Mouse (Mus musculus): ENCODE measurements around the gene Ms4a10.

DNA sequence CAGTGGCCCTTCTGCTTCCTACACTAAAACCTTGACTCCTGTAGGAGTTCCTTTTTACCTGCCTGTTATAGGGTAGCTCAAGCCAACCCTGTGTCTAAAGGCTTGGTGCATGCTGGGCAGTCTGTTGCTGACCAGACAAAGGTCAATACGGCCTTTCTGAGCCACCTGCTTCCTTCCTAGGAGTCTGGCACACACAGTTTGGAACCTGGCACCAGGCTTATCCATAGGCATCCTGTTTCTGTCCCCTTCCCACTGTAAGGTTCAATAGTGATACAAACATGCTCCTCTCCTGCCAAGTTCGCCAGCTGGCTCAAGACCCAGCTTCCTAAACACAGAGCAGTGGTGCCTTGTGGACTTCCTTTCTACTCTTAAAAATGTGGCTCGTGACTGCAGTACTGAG is 28.0 kb downstream of the Ms4a10 start:
- TF ChIP-seq CTCF (IDR thresholded peaks at IDR 0.05; ENCODE audit: extremely low read depth, insufficient read length, insufficient replicate concordance, low read depth, low read length), result no peak
- no peak for TF ChIP-seq POLR2A (IDR thresholded peaks at IDR 0.05; ENCODE audit: low read depth, low read length)

All from small intestine, adult 2 months (tissue).